Mouse (Mus musculus) liver, embryonic 13.5 days (tissue): ENCODE data around the gene Chchd5. TPM values are rescaled to one million over a fixed set of nuclear protein-coding genes. Genes with fewer than 3 reads are reported as not detected.
A peak's percentile ranks its signal among the peaks of the same experiment; 100 is the strongest.

ENCODE experiments used
- ATAC-seq: fragments of 200-750 bp; cut with Nextera tagmentation; 2 replicates; pipeline ENCODE4 v1.8.0; 2017; ENCODE audit warnings: low read depth, mild to moderate bottlenecking, moderate number of reproducible peaks, moderate library complexity
- DNase-seq: peaks from one replicate; pipeline ENCODE4 v3.0.0; 2022
- H3K27ac ChIP-seq: fragments of 300-500 bp; sonication (generic); 2 replicates; pipeline ENCODE4 v1.5.1; 2015; ENCODE audit warnings: moderate library complexity, mild to moderate bottlenecking, inconsistent platforms
- H3K27me3 ChIP-seq: fragments of 300-500 bp; sonication (generic); 2 replicates; pipeline ENCODE4 v1.6.1; 2015; ENCODE audit warnings: mild to moderate bottlenecking, inconsistent platforms
- H3K36me3 ChIP-seq: fragments of 300-500 bp; sonication (generic); 2 replicates; pipeline ENCODE4 v1.6.1; 2015; ENCODE audit warnings: mild to moderate bottlenecking, inconsistent platforms
- H3K4me1 ChIP-seq: fragments of 300-500 bp; sonication (generic); replicated peaks from 2 replicates; pipeline ENCODE4 v1.6.1; 2015; ENCODE audit warnings: inconsistent platforms
- H3K4me2 ChIP-seq: fragments of 300-500 bp; sonication (generic); 2 replicates; pipeline ENCODE4 v1.6.1; 2015; ENCODE audit warnings: inconsistent platforms, mild to moderate bottlenecking, moderate library complexity
- H3K4me3 ChIP-seq: fragments of 300-500 bp; sonication (generic); replicated peaks from 2 replicates; pipeline ENCODE4 v1.5.1; 2015; ENCODE audit warnings: mild to moderate bottlenecking, inconsistent platforms
- H3K9ac ChIP-seq: fragments of 300-500 bp; sonication (generic); 2 replicates; pipeline ENCODE4 v1.6.1; 2015; ENCODE audit warnings: mild to moderate bottlenecking, inconsistent platforms
- H3K9me3 ChIP-seq: fragments of 300-500 bp; sonication (generic); replicated peaks from 2 replicates; pipeline ENCODE4 v1.6.1; 2016; ENCODE audit warnings: inconsistent platforms
- WGBS: fragments of 180-500 bp; shearing (Covaris S2); methylation state at CpG from one replicate; pipeline ENCODE4 v1.1.7; 2015; ENCODE audit not compliant: insufficient replicate concordance; 5-methylcytosine and 5-hydroxymethylcytosine counted together
- polyA plus RNA-seq: library from polyadenylated mRNA; unstranded; fragments of >200 nt; fragmentation: Nextera tagmentation; extraction: Ambion mirVana; gene quantifications from 2 replicates; pipeline ENCODE4 v1.2.1, GENCODE M21; 2015

Gene Chchd5
- polyA plus RNA-seq, 1 experiment from 2014 or later = 10.9 TPM

GRCm38 (mm10) chr2:129164815-129165214 lies 35.3 kb downstream of the Chchd5 start:
- Histone ChIP-seq H3K9me3 (no peaks in the 10 kb centered on the region), H3K27me3 (no peaks in the 10 kb centered on the region), H3K36me3 (no peaks in the 10 kb centered on the region), H3K9ac (no peak overlapping the region), H3K4me1 (no peaks in the 10 kb centered on the region), H3K27ac (no peak overlapping the region), H3K4me3 (no peak overlapping the region), H3K4me2 (no peak overlapping the region)
- no peak for ATAC-seq
- no peak for DNase-seq
- WGBS = 45% methylated on average over 5 of the region's 5 CpGs

GRCm38 (mm10) chr2:129166466-129167463 lies 37.3 kb downstream of the Chchd5 start:
- DNase-seq (no peak), ATAC-seq (no peak)
- no peak overlapping the region for H3K4me2 ChIP-seq
- H3K9me3 ChIP-seq = no peaks in the 10 kb centered on the region
- H3K9ac ChIP-seq = no peak overlapping the region
- H3K27me3 ChIP-seq = no peaks in the 10 kb centered on the region
- no peaks in the 10 kb centered on the region for H3K36me3 ChIP-seq
- no peak overlapping the region for H3K27ac ChIP-seq
- H3K4me3 ChIP-seq = no peak overlapping the region
- no peaks in the 10 kb centered on the region for H3K4me1 ChIP-seq
- WGBS = 51% methylated on average over 10 of the region's 10 CpGs

- Histone ChIP-seq H3K9me3 (no peaks in the 10 kb centered on the region), H3K9ac (no peak overlapping the region), H3K36me3 (no peaks in the 10 kb centered on the region), H3K4me2 (no peak overlapping the region), H3K4me3 (no peak overlapping the region), H3K27ac (no peak overlapping the region), H3K27me3 (peaks cover 3% of the 10 kb centered on the region; the same call in 1 of the 2 replicates), H3K4me1 (no peaks in the 10 kb centered on the region; the same call in 1 of the 2 replicates)
- WGBS = 60% methylated on average over 10 of the region's 10 CpGs
- ATAC-seq (no peak), DNase-seq (no peak)
These were observed 43.9 kb downstream of the Chchd5 start for GRCm38 (mm10) chr2:129173386-129173785.

- DNase-seq = peak; percentile 34
- peak; percentile 55 for ATAC-seq
These were observed 45.0 kb downstream of the Chchd5 start for GRCm38 (mm10) chr2:129174474-129174873.

GRCm38 (mm10) chr2:129175636-129176035 lies 46.1 kb downstream of the Chchd5 start:
- Histone ChIP-seq H3K9me3 (no peaks in the 10 kb centered on the region), H3K27ac (no peak overlapping the region), H3K4me3 (no peak overlapping the region), H3K9ac (no peak overlapping the region), H3K4me1 (no peaks in the 10 kb centered on the region; the same call in 1 of the 2 replicates), H3K27me3 (peaks cover 3% of the 10 kb centered on the region; the same call in 1 of the 2 replicates), H3K4me2 (no peak overlapping the region), H3K36me3 (no peaks in the 10 kb centered on the region)
- no peak for DNase-seq
- 4% methylated on average over 2 of the region's 2 CpGs for WGBS
- no peak for ATAC-seq

More at GRCm38 (mm10) chr2:129174474-129174873, 45.0 kb downstream of the Chchd5 start:
- Histone ChIP-seq H3K4me1 (no peaks in the 10 kb centered on the region; the same call in 1 of the 2 replicates), H3K27me3 (peaks cover 3% of the 10 kb centered on the region; the same call in 1 of the 2 replicates), H3K4me3 (no peak overlapping the region), H3K4me2 (no peak overlapping the region), H3K9me3 (no peaks in the 10 kb centered on the region), H3K9ac (no peak overlapping the region), H3K27ac (no peak overlapping the region), H3K36me3 (no peaks in the 10 kb centered on the region)
- WGBS = 31% methylated on average over 7 of the region's 7 CpGs

GRCm38 (mm10) chr2:129176676-129177420 lies 47.3 kb downstream of the Chchd5 start:
- Histone ChIP-seq H3K27ac (no peak overlapping the region), H3K4me2 (no peak overlapping the region), H3K4me1 (peaks cover 3% of the 10 kb centered on the region), H3K4me3 (no peak overlapping the region), H3K9ac (no peak overlapping the region), H3K27me3 (peaks cover 3% of the 10 kb centered on the region; the same call in 1 of the 2 replicates), H3K36me3 (no peaks in the 10 kb centered on the region), H3K9me3 (no peaks in the 10 kb centered on the region)
- DNase-seq (no peak), ATAC-seq (no peak)
- 63% methylated on average over 12 of the region's 12 CpGs for WGBS

GRCm38 (mm10) chr2:129177661-129178060 lies 48.2 kb downstream of the Chchd5 start:
- H3K9ac ChIP-seq = no peak overlapping the region
- WGBS = 58% methylated on average over 3 of the region's 3 CpGs
- H3K27me3 ChIP-seq = peaks cover 3% of the 10 kb centered on the region; the same call in 1 of the 2 replicates
- no peak overlapping the region for H3K4me3 ChIP-seq
- no peak for ATAC-seq
- no peaks in the 10 kb centered on the region for H3K36me3 ChIP-seq
- H3K9me3 ChIP-seq = no peaks in the 10 kb centered on the region
- no peak overlapping the region for H3K4me2 ChIP-seq
- no peak overlapping the region for H3K27ac ChIP-seq
- peaks cover 11% of the 10 kb centered on the region for H3K4me1 ChIP-seq
- DNase-seq = no peak

- H3K4me3 ChIP-seq = no peak overlapping the region
- H3K4me1 ChIP-seq = peaks cover 15% of the 10 kb centered on the region
- H3K27me3 ChIP-seq = peaks cover 3% of the 10 kb centered on the region; the same call in 1 of the 2 replicates
- no peaks in the 10 kb centered on the region for H3K9me3 ChIP-seq
- WGBS = 44% methylated on average over 10 of the region's 10 CpGs
- H3K36me3 ChIP-seq = no peaks in the 10 kb centered on the region
- H3K27ac ChIP-seq = no peak overlapping the region
- H3K4me2 ChIP-seq = no peak overlapping the region
- H3K9ac ChIP-seq = no peak overlapping the region
- no peak for ATAC-seq
- DNase-seq = no peak
These were observed 48.8 kb downstream of the Chchd5 start for GRCm38 (mm10) chr2:129178182-129178908.

GRCm38 (mm10) chr2:129179946-129180853 lies 50.7 kb downstream of the Chchd5 start:
- Histone ChIP-seq H3K4me2 (no peak overlapping the region), H3K9me3 (no peaks in the 10 kb centered on the region), H3K27ac (peak overlapping the region; percentile 63), H3K4me1 (peaks cover 22% of the 10 kb centered on the region), H3K9ac (no peak overlapping the region), H3K36me3 (no peaks in the 10 kb centered on the region), H3K27me3 (peaks cover 3% of the 10 kb centered on the region; the same call in 1 of the 2 replicates), H3K4me3 (no peak overlapping the region)
- DNase-seq = no peak
- 29% methylated on average over 8 of the region's 8 CpGs for WGBS
- 0 out of 2 replicates have a peak, but pooled peaks have one; percentile 26 for ATAC-seq

GRCm38 (mm10) chr2:129181509-129181908 lies 52.0 kb downstream of the Chchd5 start:
- peaks cover 3% of the 10 kb centered on the region; the same call in 1 of the 2 replicates for H3K27me3 ChIP-seq
- no peak overlapping the region for H3K4me3 ChIP-seq
- H3K4me2 ChIP-seq = no peak overlapping the region
- no peak overlapping the region for H3K27ac ChIP-seq
- no peak for DNase-seq
- H3K9me3 ChIP-seq = no peaks in the 10 kb centered on the region
- peaks cover 27% of the 10 kb centered on the region for H3K4me1 ChIP-seq
- no peaks in the 10 kb centered on the region for H3K36me3 ChIP-seq
- WGBS = 56% methylated on average over 5 of the region's 5 CpGs
- no peak overlapping the region for H3K9ac ChIP-seq
- no peak for ATAC-seq
